Mouse (Mus musculus) ovary, adult 10 weeks (tissue): ENCODE data around the gene Crot. TPM values are rescaled to one million over a fixed set of nuclear protein-coding genes. Genes with fewer than 3 reads are reported as not detected.

Experiments used
- polyA plus RNA-seq: library from polyadenylated mRNA; stranded (reverse); fragments of 350-450 nt; fragmentation: Illumina TruSeq; extraction: RNeasy Lipid Tissue Mini Kit (QIAGEN cat#74804); gene quantifications from one replicate; pipeline ENCODE4 v1.2.3, GENCODE M21; 2014

Crot gene
- 116 TPM for polyA plus RNA-seq

DNA sequence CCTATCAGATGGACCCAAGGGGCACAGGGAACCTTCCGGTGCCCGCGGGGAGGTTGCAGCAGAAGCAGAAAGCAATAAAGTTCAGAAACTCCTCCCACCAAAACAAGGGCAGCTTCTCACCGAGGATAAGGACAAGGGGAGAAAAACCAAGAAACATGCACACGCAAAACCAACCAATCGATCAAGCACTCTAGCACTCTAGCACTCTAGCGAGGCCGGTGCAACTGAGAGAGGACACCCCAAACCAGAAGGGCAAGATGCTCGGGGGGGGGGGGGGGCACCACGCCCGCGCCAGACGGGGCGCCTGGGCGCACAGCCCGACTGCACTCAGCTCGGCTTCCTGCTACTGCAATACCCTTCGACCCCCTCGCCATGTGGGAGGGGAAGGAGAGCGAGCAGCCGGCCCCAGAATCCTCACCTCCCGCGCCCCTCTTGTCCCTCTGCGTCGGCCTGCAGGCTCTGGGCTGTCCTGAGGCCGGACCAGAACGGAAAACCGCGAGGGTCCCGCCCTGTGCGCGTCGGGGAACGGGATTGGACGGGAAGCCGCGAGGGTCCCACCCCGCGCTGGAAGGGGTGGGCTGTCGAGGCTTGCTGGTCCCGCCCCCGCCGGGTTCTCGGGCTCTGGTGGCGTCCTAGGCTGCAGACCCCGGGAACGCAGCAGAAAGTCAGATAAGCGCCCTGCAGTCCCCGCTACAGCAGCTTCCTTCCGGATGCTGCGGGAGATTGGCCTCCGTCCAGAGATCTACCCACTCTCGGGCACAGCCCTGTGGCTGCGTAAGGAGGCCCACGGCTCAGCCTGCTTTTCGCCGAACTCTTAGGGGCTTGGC is at the start of gene Crot:
Gene Crot (minus strand): TSS at position 639 of the 827 bp plus-strand sequence.

Other genes with a start within 250 kb of the Crot start
- gene Abcb1b, start 199.2 kb downstream of the Crot start, polyA plus RNA-seq: 51.1 TPM
- 0.63 TPM for gene Abcb4, start 103.6 kb downstream of the Crot start, polyA plus RNA-seq
- 48.8 TPM for gene Tmem243, start 103.3 kb upstream of the Crot start, polyA plus RNA-seq
- 68.5 TPM for gene Dmtf1, start 164.5 kb upstream of the Crot start, polyA plus RNA-seq